Mouse (Mus musculus): Measurements from ENCODE around the gene Spock2. TPM values are rescaled to one million over a fixed set of nuclear protein-coding genes. Genes with fewer than 3 reads are reported as not detected.
"Not testable (repeated sequence)": the region's sequence is repeated elsewhere in the genome, so short reads cannot be mapped to it uniquely, and the experiment has no call there.

The Spock2 gene
- polyA plus RNA-seq, 1 experiment from 2014 or later, result 122 TPM

- no peak overlapping the region for H3K27ac ChIP-seq (replicated peaks)
- ATAC-seq (ENCODE audit: low FRiP score), result no peak
- 95% methylated on average over 3 of the region's 3 CpGs for WGBS
- H3K9ac ChIP-seq (replicated peaks), result no peak overlapping the region
- H3K9me3 ChIP-seq (replicated peaks), result no peaks in the 10 kb centered on the region
- H3K4me3 ChIP-seq (replicated peaks), result no peak overlapping the region
- peaks cover 4% of the 10 kb centered on the region; the same call in 1 of the 2 replicates for H3K4me1 ChIP-seq
- H3K27me3 ChIP-seq (replicated peaks), result no peaks in the 10 kb centered on the region
- no peak overlapping the region for H3K4me2 ChIP-seq
- no peaks in the 10 kb centered on the region for H3K36me3 ChIP-seq
Observed at GRCm38 (mm10) chr10:60158144-60158543, 52.1 kb downstream of the Spock2 start.

- not testable (repeated sequence) for H3K4me1 ChIP-seq; H3K27me3 ChIP-seq (replicated peaks); H3K4me3 ChIP-seq (replicated peaks); H3K4me2 ChIP-seq; ATAC-seq (ENCODE audit: low FRiP score); H3K36me3 ChIP-seq; H3K9ac ChIP-seq (replicated peaks); H3K9me3 ChIP-seq (replicated peaks); H3K27ac ChIP-seq (replicated peaks)
- 62% methylated on average over 3 of the region's 3 CpGs for whole genome bisulfite sequencing
Observed at GRCm38 (mm10) chr10:60161397-60161796, 55.4 kb downstream of the Spock2 start.

- 82% methylated on average over 8 of the region's 8 CpGs for WGBS
- ATAC-seq (ENCODE audit: low FRiP score); H3K4me1 ChIP-seq; H3K27me3 ChIP-seq (replicated peaks); H3K9ac ChIP-seq (replicated peaks); H3K4me2 ChIP-seq; H3K9me3 ChIP-seq (replicated peaks); H3K4me3 ChIP-seq (replicated peaks); H3K36me3 ChIP-seq; H3K27ac ChIP-seq (replicated peaks): not testable (repeated sequence)
Observed at GRCm38 (mm10) chr10:60162184-60162972, 56.4 kb downstream of the Spock2 start.

- H3K9ac ChIP-seq (replicated peaks), result no peak overlapping the region
- no peaks in the 10 kb centered on the region for H3K9me3 ChIP-seq (replicated peaks)
- WGBS, result 95% methylated on average over 6 of the region's 6 CpGs
- H3K4me3 ChIP-seq (replicated peaks), result no peak overlapping the region
- H3K36me3 ChIP-seq, result no peaks in the 10 kb centered on the region
- no peaks in the 10 kb centered on the region for H3K27me3 ChIP-seq (replicated peaks)
- no peaks in the 10 kb centered on the region for H3K4me1 ChIP-seq
- H3K4me2 ChIP-seq, result no peak overlapping the region
- H3K27ac ChIP-seq (replicated peaks), result no peak overlapping the region
- ATAC-seq (ENCODE audit: low FRiP score), result no peak
Observed at GRCm38 (mm10) chr10:60162973-60163255, 56.9 kb downstream of the Spock2 start.

GRCm38 (mm10) chr10:60164869-60165268, 58.9 kb downstream of the Spock2 start:
- no peaks in the 10 kb centered on the region for H3K9me3 ChIP-seq (replicated peaks)
- H3K9ac ChIP-seq (replicated peaks), result no peak overlapping the region
- 56% methylated on average over 1 of the region's 1 CpGs for WGBS
- H3K36me3 ChIP-seq, result no peaks in the 10 kb centered on the region
- no peaks in the 10 kb centered on the region for H3K4me1 ChIP-seq
- no peaks in the 10 kb centered on the region for H3K27me3 ChIP-seq (replicated peaks)
- no peak for ATAC-seq (ENCODE audit: low FRiP score)
- H3K4me3 ChIP-seq (replicated peaks), result no peak overlapping the region
- no peak overlapping the region for H3K4me2 ChIP-seq
- no peak overlapping the region for H3K27ac ChIP-seq (replicated peaks)

- ATAC-seq (ENCODE audit: low FRiP score), result no peak
Observed at GRCm38 (mm10) chr10:60166068-60166467, 60.0 kb downstream of the Spock2 start.

GRCm38 (mm10) chr10:60168306-60168705, 62.3 kb downstream of the Spock2 start:
- 73% methylated on average over 2 of the region's 2 CpGs for WGBS
- Histone ChIP-seq H3K27me3 (replicated peaks) (no peaks in the 10 kb centered on the region), H3K27ac (replicated peaks) (no peak overlapping the region), H3K9ac (replicated peaks) (no peak overlapping the region), H3K4me3 (replicated peaks) (no peak overlapping the region), H3K4me1 (peaks cover 7% of the 10 kb centered on the region; the same call in 1 of the 2 replicates), H3K9me3 (replicated peaks) (no peaks in the 10 kb centered on the region), H3K4me2 (no peak overlapping the region), H3K36me3 (no peaks in the 10 kb centered on the region)
- no peak for ATAC-seq (ENCODE audit: low FRiP score)

More at GRCm38 (mm10) chr10:60166068-60166467, 60.0 kb downstream of the Spock2 start:
- Histone ChIP-seq H3K4me2 (no peak overlapping the region), H3K4me3 (replicated peaks) (no peak overlapping the region), H3K9me3 (replicated peaks) (no peaks in the 10 kb centered on the region), H3K27ac (replicated peaks) (no peak overlapping the region), H3K27me3 (replicated peaks) (no peaks in the 10 kb centered on the region), H3K36me3 (no peaks in the 10 kb centered on the region), H3K9ac (replicated peaks) (no peak overlapping the region), H3K4me1 (no peaks in the 10 kb centered on the region)
- 28% methylated on average over 3 of the region's 3 CpGs for WGBS

- 58% methylated on average over 3 of the region's 3 CpGs for WGBS
- no peak overlapping the region for H3K27ac ChIP-seq (replicated peaks)
- no peak overlapping the region for H3K4me2 ChIP-seq
- H3K9ac ChIP-seq (replicated peaks), result no peak overlapping the region
- ATAC-seq (ENCODE audit: low FRiP score), result no peak
- no peak overlapping the region for H3K4me3 ChIP-seq (replicated peaks)
- H3K9me3 ChIP-seq (replicated peaks), result no peaks in the 10 kb centered on the region
- H3K4me1 ChIP-seq, result peaks cover 7% of the 10 kb centered on the region; the same call in 1 of the 2 replicates
- H3K36me3 ChIP-seq, result no peaks in the 10 kb centered on the region
- H3K27me3 ChIP-seq (replicated peaks), result no peaks in the 10 kb centered on the region
Observed at GRCm38 (mm10) chr10:60168960-60169359, 62.9 kb downstream of the Spock2 start.

GRCm38 (mm10) chr10:60170326-60171089, 64.5 kb downstream of the Spock2 start:
- no peaks in the 10 kb centered on the region for H3K9me3 ChIP-seq (replicated peaks)
- WGBS, result 68% methylated on average over 10 of the region's 10 CpGs
- H3K27ac ChIP-seq (replicated peaks), result no peak overlapping the region
- no peak overlapping the region for H3K4me2 ChIP-seq
- ATAC-seq (ENCODE audit: low FRiP score), result no peak
- H3K4me1 ChIP-seq, result peaks cover 7% of the 10 kb centered on the region; the same call in 1 of the 2 replicates
- no peak overlapping the region for H3K9ac ChIP-seq (replicated peaks)
- no peak overlapping the region for H3K4me3 ChIP-seq (replicated peaks)
- H3K27me3 ChIP-seq (replicated peaks), result no peaks in the 10 kb centered on the region
- H3K36me3 ChIP-seq, result no peaks in the 10 kb centered on the region

GRCm38 (mm10) chr10:60171368-60171767, 65.3 kb downstream of the Spock2 start:
- H3K9me3 ChIP-seq (replicated peaks), result no peaks in the 10 kb centered on the region
- no peak for ATAC-seq (ENCODE audit: low FRiP score)
- H3K4me1 ChIP-seq, result peaks cover 7% of the 10 kb centered on the region; the same call in 1 of the 2 replicates
- H3K27me3 ChIP-seq (replicated peaks), result no peaks in the 10 kb centered on the region
- H3K27ac ChIP-seq (replicated peaks), result no peak overlapping the region
- H3K36me3 ChIP-seq, result no peaks in the 10 kb centered on the region
- no peak overlapping the region for H3K4me2 ChIP-seq
- H3K9ac ChIP-seq (replicated peaks), result no peak overlapping the region
- no peak overlapping the region for H3K4me3 ChIP-seq (replicated peaks)
- WGBS, result 95% methylated on average over 5 of the region's 5 CpGs

GRCm38 (mm10) chr10:60172306-60172705, 66.3 kb downstream of the Spock2 start:
- Histone ChIP-seq H3K4me2 (no peak overlapping the region), H3K4me3 (replicated peaks) (no peak overlapping the region), H3K27ac (replicated peaks) (no peak overlapping the region), H3K4me1 (peaks cover 7% of the 10 kb centered on the region; the same call in 1 of the 2 replicates), H3K9ac (replicated peaks) (no peak overlapping the region), H3K9me3 (replicated peaks) (no peaks in the 10 kb centered on the region), H3K36me3 (no peaks in the 10 kb centered on the region), H3K27me3 (replicated peaks) (no peaks in the 10 kb centered on the region)
- no peak for ATAC-seq (ENCODE audit: low FRiP score)
- WGBS, result 91% methylated on average over 4 of the region's 4 CpGs

GRCm38 (mm10) chr10:60173035-60173434, 67.0 kb downstream of the Spock2 start:
- H3K4me2 ChIP-seq, result no peak overlapping the region
- no peak overlapping the region for H3K27ac ChIP-seq (replicated peaks)
- no peaks in the 10 kb centered on the region for H3K27me3 ChIP-seq (replicated peaks)
- H3K4me1 ChIP-seq, result peaks cover 7% of the 10 kb centered on the region; the same call in 1 of the 2 replicates
- 54% methylated on average over 10 of the region's 10 CpGs for WGBS
- H3K4me3 ChIP-seq (replicated peaks), result no peak overlapping the region
- no peaks in the 10 kb centered on the region for H3K9me3 ChIP-seq (replicated peaks)
- no peak; the same call in 1 of the 2 replicates for ATAC-seq (ENCODE audit: low FRiP score)
- H3K9ac ChIP-seq (replicated peaks), result no peak overlapping the region
- no peaks in the 10 kb centered on the region for H3K36me3 ChIP-seq

All from neural tube, embryonic 15.5 days (tissue).